Mouse (Mus musculus): ENCODE results near the gene Unc5cl. TPM values are rescaled to one million over a fixed set of nuclear protein-coding genes. Genes with fewer than 3 reads are reported as not detected.

The Unc5cl gene
- under 1 TPM; 0.11 to 0.27 TPM for total RNA-seq (2021)

- DNase-seq (ENCODE audit: low spot score in 2 of 2), result no peak
- intact Hi-C loops (cut with DNase I), result no loop called here
These were observed at the start of gene Unc5cl for GRCm38 (mm10) chr17:48454688-48455087. Unc5cl (plus strand) TSS chr17:48454901.

- intact Hi-C loops (cut with DNase I), result loop anchor here (5.0 to 10.0 kb wide), 4 partner anchors 60 to 532 kb away; partner anchors contain the start of gene Trem2
- DNase-seq (ENCODE audit: low spot score in 2 of 2), result peak in 1 of 2 experiments; percentile 73
These were observed 47.5 kb upstream of the Unc5cl start for GRCm38 (mm10) chr17:48407154-48407553.

GRCm38 (mm10) chr17:48407910-48408525 is 46.7 kb upstream of the Unc5cl start:
- intact Hi-C loops (cut with DNase I), result loop anchor here (5.0 to 10.0 kb wide), 4 partner anchors 61 to 533 kb away; partner anchors contain the start of gene Trem2
- DNase-seq (ENCODE audit: low spot score in 2 of 2), result no peak

GRCm38 (mm10) chr17:48408526-48409291 is 46.0 kb upstream of the Unc5cl start:
- DNase-seq (ENCODE audit: low spot score in 2 of 2), result peak; percentile 65 to 70
- intact Hi-C loops (cut with DNase I), result loop anchor here (1.0 to 10.0 kb wide), 5 partner anchors 35 to 534 kb away; partner anchors contain the start of gene Trem2

- intact Hi-C loops (cut with DNase I), result loop anchor here (1.0 to 10.0 kb wide), 5 partner anchors 36 to 535 kb away; partner anchors contain the start of gene Trem2
- peak; percentile 99 to 100 for DNase-seq (ENCODE audit: low spot score in 2 of 2)
These were observed 45.1 kb upstream of the Unc5cl start, which contains the start of the genes Nfya and Oard1 for GRCm38 (mm10) chr17:48409380-48410298. Nfya (minus strand) TSS chr17:48409906. Oard1 (plus strand) TSS chr17:48410014.

GRCm38 (mm10) chr17:48410299-48410785 is 44.4 kb upstream of the Unc5cl start:
- intact Hi-C loops (cut with DNase I), result no loop called here
- no peak for DNase-seq (ENCODE audit: low spot score in 2 of 2)

GRCm38 (mm10) chr17:48411241-48411640 is 43.5 kb upstream of the Unc5cl start:
- intact Hi-C loops (cut with DNase I), result no loop called here
- DNase-seq (ENCODE audit: low spot score in 2 of 2), result no peak

GRCm38 (mm10) chr17:48416011-48416410 is 38.7 kb upstream of the Unc5cl start:
- DNase-seq (ENCODE audit: low spot score in 2 of 2), result no peak
- intact Hi-C loops (cut with DNase I), result loop anchor here (2.0 to 5.0 kb wide), 2 partner anchors 187 to 756 kb away; no protein-coding TSS in a partner anchor

- intact Hi-C loops (cut with DNase I), result loop anchor here (2.0 to 5.0 kb wide), 2 partner anchors 186 to 756 kb away; no protein-coding TSS in a partner anchor
- peak; percentile 47 to 57 for DNase-seq (ENCODE audit: low spot score in 2 of 2)
These were observed 38.1 kb upstream of the Unc5cl start for GRCm38 (mm10) chr17:48416425-48417195.

GRCm38 (mm10) chr17:48417521-48417920 is 37.2 kb upstream of the Unc5cl start:
- intact Hi-C loops (cut with DNase I), result loop anchor here (2.0 to 5.0 kb wide), 2 partner anchors 185 to 755 kb away; no protein-coding TSS in a partner anchor
- DNase-seq (ENCODE audit: low spot score in 2 of 2), result no peak

- intact Hi-C loops (cut with DNase I), result loop anchor here (5.0 kb wide), 1 partner anchor 754 kb away; no protein-coding TSS in a partner anchor
These were observed 36.5 kb upstream of the Unc5cl start for GRCm38 (mm10) chr17:48418174-48418573.

GRCm38 (mm10) chr17:48418781-48419180 is 35.9 kb upstream of the Unc5cl start:
- intact Hi-C loops (cut with DNase I), result loop anchor here (5.0 kb wide), 1 partner anchor 754 kb away; no protein-coding TSS in a partner anchor
- no peak for DNase-seq (ENCODE audit: low spot score in 2 of 2)

More at GRCm38 (mm10) chr17:48418174-48418573, 36.5 kb upstream of the Unc5cl start:
- DNase-seq (ENCODE audit: low spot score in 2 of 2), result peak in 1 of 2 experiments; percentile 27

- DNase-seq (ENCODE audit: low spot score in 2 of 2), result no peak
- intact Hi-C loops (cut with DNase I), result loop anchor here (5.0 kb wide), 1 partner anchor 753 kb away; no protein-coding TSS in a partner anchor
These were observed 35.1 kb upstream of the Unc5cl start for GRCm38 (mm10) chr17:48419571-48419970.

GRCm38 (mm10) chr17:48424237-48424636 is 30.5 kb upstream of the Unc5cl start:
- intact Hi-C loops (cut with DNase I), result no loop called here
- DNase-seq (ENCODE audit: low spot score in 2 of 2), result no peak

GRCm38 (mm10) chr17:48425823-48426612 is 28.7 kb upstream of the Unc5cl start:
- intact Hi-C loops (cut with DNase I), result no loop called here
- no peak for DNase-seq (ENCODE audit: low spot score in 2 of 2)

GRCm38 (mm10) chr17:48426991-48427750 is 27.5 kb upstream of the Unc5cl start:
- intact Hi-C loops (cut with DNase I), result no loop called here
- no peak for DNase-seq (ENCODE audit: low spot score in 2 of 2)
